Mouse (Mus musculus) central nervous system, embryonic 18 days (tissue): Measurements from ENCODE around the gene Gm16253. TPM values are rescaled to one million over a fixed set of nuclear protein-coding genes. Genes with fewer than 3 reads are reported as not detected.

ENCODE experiments used
- polyA plus RNA-seq: library from polyadenylated mRNA; depleted of rRNA; stranded (reverse); fragments of >200 nt; gene quantifications from 2 replicates; pipeline ENCODE4 v1.2.3, GENCODE M21; 2012; rRNA removed

Gm16253 gene
- not detected in 2 replicates for polyA plus RNA-seq

GRCm38 (mm10) chr3:96576690-96577541 is at the start of gene Gm16253:
Gm16253 (plus strand) TSS chr3:96576984.

GRCm38 (mm10) chr3:96557694-96558093 is 19.1 kb upstream of the Gm16253 start, which contains the start of gene Txnip:
Txnip (plus strand) TSS chr3:96557957.

GRCm38 (mm10) chr3:96593790-96594560 is 17.2 kb downstream of the Gm16253 start, which contains the start of gene Polr3gl:
Polr3gl (minus strand) TSS chr3:96594181.

GRCm38 (mm10) chr3:96596228-96596707 is 19.5 kb downstream of the Gm16253 start, which contains the start of gene Ankrd34a:
Ankrd34a (plus strand) TSS chr3:96596636.

GRCm38 (mm10) chr3:96600639-96601250 is 24.0 kb downstream of the Gm16253 start, which contains the start of gene Lix1l:
Lix1l (plus strand) TSS chr3:96601149.

GRCm38 (mm10) chr3:96629729-96630600 is 53.2 kb downstream of the Gm16253 start, which contains the start of gene Rbm8a:
Rbm8a (plus strand) TSS chr3:96629933.

Other genes with a start within 250 kb of the Gm16253 start
- 0.07 TPM in 1 of 2 replicates, not detected in the other for gene BC107364, start 124.7 kb upstream of the Gm16253 start, polyA plus RNA-seq
- 0.85 and 3.3 TPM in 2 replicates for gene Hfe2, start 51.8 kb upstream of the Gm16253 start, polyA plus RNA-seq
- gene Txnip, start 19.0 kb upstream of the Gm16253 start, polyA plus RNA-seq, result 99.8 and 117 TPM in 2 replicates
- 39.1 and 39.6 TPM in 2 replicates for gene Polr3gl, start 17.2 kb downstream of the Gm16253 start, polyA plus RNA-seq
- gene Ankrd34a, start 19.7 kb downstream of the Gm16253 start, polyA plus RNA-seq, result 16.7 and 17.9 TPM in 2 replicates
- gene Lix1l, start 24.2 kb downstream of the Gm16253 start, polyA plus RNA-seq, result 76.4 and 83.1 TPM in 2 replicates
- gene Rbm8a, start 52.9 kb downstream of the Gm16253 start, polyA plus RNA-seq, result 46.9 and 50.6 TPM in 2 replicates
- gene Pex11b, start 58.4 kb downstream of the Gm16253 start, polyA plus RNA-seq, result 60.0 and 60.8 TPM in 2 replicates
- 0.25 and 0.31 TPM in 2 replicates for gene Gm42957, start 58.5 kb downstream of the Gm16253 start, polyA plus RNA-seq
- gene Itga10, start 68.6 kb downstream of the Gm16253 start, polyA plus RNA-seq, result 4.6 and 6.8 TPM in 2 replicates
- gene Ankrd35, start 93.1 kb downstream of the Gm16253 start, polyA plus RNA-seq, result 6.0 and 6.9 TPM in 2 replicates
- 28.0 and 28.3 TPM in 2 replicates for gene Pias3, start 119.4 kb downstream of the Gm16253 start, polyA plus RNA-seq
- 8.0 and 9.7 TPM in 2 replicates for gene Nudt17, start 131.6 kb downstream of the Gm16253 start, polyA plus RNA-seq
- 36.6 and 37.6 TPM in 2 replicates for gene Polr3c, start 150.6 kb downstream of the Gm16253 start, polyA plus RNA-seq
- 43.3 and 47.7 TPM in 2 replicates for gene Rnf115, start 150.7 kb downstream of the Gm16253 start, polyA plus RNA-seq